Mouse (Mus musculus) left cerebral cortex, postnatal 36 days (tissue): Measurements from ENCODE around the gene Tigar. TPM values are rescaled to one million over a fixed set of nuclear protein-coding genes. Genes with fewer than 3 reads are reported as not detected.
A peak's percentile ranks its signal among the peaks of the same experiment; 100 is the strongest.

Source experiments
- DNase-seq, 2 experiments: peaks; one replicate each; pipeline ENCODE4 v3.0.0; 2021 to 2022; ENCODE audit warnings: low spot score in 2 of 2, mixed read lengths in 1 of 2
- intact Hi-C: fragments of 180-260 bp; cut with DNase I; formaldehyde crosslinking; loops from one replicate; pipeline ENCODE4 v1.15.1; 2025
- total RNA-seq, 2 experiments: library from RNA; stranded (reverse); gene quantifications; 2 replicates each; pipeline ENCODE4 v1.2.3; 2021

The Tigar gene
- total RNA-seq, 2 experiments from 2014 or later: 24.1 to 25.0 TPM

- DNase-seq: no peak
- intact Hi-C loops: no loop called here
These were observed 34.4 kb upstream of the Tigar start for GRCm38 (mm10) chr6:127143576-127144288.

DNA sequence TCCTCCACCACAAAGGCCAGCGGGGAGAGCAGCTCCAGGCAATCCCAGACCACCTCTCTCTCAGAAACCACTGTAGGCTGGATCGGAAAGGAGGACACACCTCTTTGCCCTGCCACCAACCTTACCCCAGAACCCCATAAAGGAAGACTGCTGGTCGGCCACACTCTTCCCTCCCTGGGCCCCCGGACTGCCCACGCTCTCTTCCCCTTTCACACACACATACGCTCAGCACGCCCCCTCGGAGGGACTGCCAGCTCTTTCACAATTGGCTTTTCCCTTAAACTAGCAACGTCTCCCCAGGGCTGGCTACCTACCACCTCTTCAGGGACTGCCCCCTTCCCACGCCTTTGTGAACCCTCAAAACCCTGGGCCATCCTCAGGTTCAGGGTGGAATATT lies 33.8 kb upstream of the Tigar start:
- intact Hi-C loops: no loop called here
- no peak for DNase-seq

DNA sequence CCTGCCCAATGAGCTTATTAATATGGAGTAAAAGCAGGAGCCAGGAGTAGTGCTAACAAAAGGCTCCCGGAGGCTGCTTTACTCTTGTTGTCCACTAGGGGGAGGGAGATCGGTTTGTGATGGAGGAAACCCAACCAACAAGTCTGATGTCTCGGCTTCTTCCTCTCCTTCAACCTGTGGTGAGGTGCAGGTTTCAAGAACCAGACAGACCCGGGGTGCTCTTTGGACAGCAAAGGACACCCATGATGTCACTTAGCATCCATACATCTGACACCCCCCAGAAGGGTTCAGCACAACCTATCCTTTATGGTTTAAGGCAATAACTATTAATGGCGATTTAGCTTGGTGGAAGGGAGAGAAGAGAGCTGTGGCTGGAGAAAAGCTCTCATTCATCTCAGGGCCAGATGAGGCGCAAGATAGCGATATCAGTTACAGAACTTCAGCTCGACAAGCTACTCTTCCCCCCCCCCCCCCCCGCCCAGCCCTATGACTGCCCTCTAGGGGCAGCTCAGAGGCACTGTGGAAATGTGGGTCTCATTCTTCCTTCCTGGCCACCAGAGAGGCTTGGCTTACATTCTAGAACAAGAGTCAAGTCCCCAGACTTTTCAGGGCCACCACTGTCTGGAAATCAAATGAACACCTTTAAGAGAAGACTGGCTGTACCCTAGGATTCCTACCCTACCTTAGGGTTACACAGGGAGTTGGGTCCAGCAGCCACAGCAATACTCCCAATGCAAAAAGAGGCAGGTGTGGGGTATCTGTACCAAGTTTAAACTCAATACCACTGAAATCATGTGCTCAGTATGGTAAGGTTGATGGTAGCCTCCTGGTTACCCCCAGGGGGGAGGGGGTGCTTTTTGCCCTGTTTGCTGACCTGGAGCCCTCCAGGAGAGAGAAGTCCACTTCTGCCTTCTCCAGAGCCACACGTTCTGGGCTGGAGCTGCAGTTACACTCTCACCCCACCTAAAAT lies 33.1 kb upstream of the Tigar start:
- intact Hi-C loops: no loop called here
- DNase-seq: no peak

DNA sequence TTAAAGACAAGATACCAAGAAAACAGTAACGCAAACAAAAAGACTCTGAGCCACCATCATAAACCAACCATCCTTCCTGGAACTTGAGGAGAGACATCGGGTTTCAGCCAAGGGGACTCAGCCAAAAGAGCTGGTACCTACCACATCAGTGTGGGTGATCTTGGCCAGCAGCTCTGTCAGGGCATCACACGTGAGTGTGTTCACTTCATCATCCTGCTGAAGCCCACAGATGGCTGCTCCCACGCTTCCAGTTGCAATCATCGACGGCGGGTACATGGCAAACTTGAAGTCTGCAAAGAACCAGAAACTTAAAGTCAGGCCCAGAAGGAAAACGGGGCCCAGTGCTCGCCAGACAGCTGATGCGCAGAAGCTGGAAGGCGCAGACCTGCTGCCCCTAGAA lies 29.6 kb upstream of the Tigar start:
- peak in 1 of 2 experiments; percentile 52 for DNase-seq
- intact Hi-C loops: no loop called here

GRCm38 (mm10) chr6:127133433-127134245 lies 24.3 kb upstream of the Tigar start:
- intact Hi-C loops: no loop called here
- DNase-seq: no peak

DNA sequence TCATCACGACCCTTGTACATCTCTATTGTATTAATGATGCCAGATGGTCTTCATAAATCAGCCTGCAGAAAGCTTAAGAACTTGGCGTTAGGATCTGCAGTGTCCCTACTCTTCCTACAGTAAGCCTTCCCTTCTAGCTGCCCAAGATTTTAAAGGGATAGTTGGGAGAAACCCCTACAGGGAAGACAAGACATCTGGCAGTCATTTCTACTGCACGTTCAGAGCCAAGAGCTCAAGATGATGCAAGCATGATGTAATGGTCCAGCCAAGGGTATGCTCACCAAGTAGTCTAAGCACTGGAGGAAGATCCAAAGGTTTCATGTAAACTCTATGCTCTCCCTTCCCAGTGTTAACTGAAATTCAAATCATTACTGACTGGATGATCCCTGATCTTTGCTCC lies 23.4 kb upstream of the Tigar start:
- no peak for DNase-seq
- intact Hi-C loops: no loop called here

DNA sequence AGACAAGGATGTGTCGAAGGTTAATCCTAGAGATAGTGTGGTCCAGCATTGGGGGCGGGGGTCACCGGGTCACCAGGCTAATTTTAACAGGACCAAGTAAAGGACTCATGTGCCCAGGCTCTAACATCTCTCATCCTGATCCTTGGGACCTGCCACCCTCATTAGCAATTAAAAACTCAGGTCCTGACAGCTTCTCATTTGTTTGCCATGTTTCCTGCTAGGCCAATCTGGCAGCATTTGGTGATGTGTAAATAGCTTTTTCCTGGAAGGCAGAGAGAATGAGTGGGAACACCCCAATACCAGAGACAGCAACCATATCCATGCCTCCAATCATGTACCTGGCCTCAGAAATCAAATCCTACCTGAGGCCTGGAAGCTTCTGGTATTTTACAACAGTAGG lies 22.6 kb upstream of the Tigar start:
- DNase-seq: no peak
- intact Hi-C loops: no loop called here

- DNase-seq: no peak
- intact Hi-C loops: no loop called here
These were observed 21.0 kb upstream of the Tigar start for GRCm38 (mm10) chr6:127130377-127130776.

DNA sequence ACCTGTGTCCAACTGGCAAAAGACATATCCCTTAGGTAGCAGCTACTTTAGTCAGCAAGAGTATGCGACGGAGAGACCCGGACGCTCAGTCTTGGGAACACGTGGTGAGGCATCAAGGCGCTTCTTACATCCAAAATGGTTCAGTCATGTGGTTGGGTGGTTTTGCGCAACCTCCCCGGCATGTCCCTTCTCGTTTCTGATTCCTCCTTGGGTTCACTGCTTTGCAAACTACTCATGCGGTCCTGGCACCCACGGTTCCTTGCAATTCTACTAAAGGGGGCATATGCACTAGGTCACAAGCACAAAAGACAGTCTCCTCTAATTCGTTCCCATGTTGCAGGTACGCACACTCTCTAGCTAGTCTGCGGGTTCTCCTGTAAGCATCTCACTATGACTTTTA lies 20.3 kb upstream of the Tigar start:
- DNase-seq: no peak
- intact Hi-C loops: no loop called here

DNA sequence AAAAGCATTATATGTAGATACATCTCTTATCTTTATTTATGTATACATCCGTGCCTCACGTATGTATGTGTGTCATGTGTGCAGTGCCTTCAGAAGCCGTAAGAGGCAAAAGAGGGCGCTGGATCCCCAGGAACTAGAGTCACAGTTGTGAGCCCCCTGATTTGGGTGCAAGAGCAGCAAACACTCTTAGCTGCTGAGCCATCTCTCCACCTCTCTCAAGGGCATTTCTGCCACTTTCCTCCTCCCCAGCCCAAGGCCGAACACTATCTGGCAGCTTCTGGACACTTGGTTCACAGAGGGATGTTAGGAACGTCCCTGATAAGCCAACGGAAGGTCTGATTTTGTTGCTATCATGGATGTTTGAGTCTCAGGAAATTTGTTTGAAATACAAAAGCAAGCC lies 14.1 kb upstream of the Tigar start:
- no peak for DNase-seq
- intact Hi-C loops: no loop called here

GRCm38 (mm10) chr6:127122996-127123395 lies 13.6 kb upstream of the Tigar start:
- intact Hi-C loops: no loop called here
- DNase-seq: no peak

GRCm38 (mm10) chr6:127122221-127122806 lies 13.0 kb upstream of the Tigar start:
- DNase-seq: no peak
- intact Hi-C loops: no loop called here

GRCm38 (mm10) chr6:127114753-127115456 lies 5.5 kb upstream of the Tigar start:
- no peak for DNase-seq

DNA sequence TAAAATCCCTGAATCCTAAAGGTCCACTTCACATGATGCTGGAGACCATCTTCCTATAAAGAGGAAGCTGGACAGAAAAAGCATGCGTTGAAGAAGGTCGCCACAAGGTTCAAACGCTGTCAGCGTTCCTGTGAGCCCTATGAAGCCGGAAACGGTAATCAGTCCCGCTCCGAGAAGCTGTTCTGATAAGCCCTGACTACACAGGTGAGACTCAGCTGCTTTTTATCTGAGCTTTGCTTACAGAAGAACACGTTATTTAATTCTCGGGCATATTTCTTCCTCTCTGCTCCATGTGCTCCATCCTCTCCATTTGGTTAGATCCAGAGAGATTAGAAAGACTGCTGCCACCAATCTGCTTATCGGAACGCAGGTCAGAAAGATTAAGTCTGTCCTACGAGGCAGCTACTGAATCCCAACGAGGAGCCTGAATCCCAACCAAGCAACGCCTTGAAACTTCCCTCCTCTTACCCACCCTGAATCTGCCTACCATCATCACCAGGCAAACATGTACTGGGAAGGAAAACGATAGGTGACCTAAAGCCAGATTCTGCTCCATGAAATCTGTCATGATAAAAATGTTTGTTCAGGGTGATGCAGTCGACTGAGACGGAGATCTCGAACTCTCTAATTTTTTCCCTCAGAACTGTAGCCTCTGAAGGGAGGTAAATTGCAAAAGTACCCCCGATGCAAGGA lies 843 bp downstream of the Tigar start:
- intact Hi-C loops: no loop called here
- no peak for DNase-seq

More at GRCm38 (mm10) chr6:127114753-127115456, 5.5 kb upstream of the Tigar start:
- intact Hi-C loops: no loop called here

GRCm38 (mm10) chr6:127107413-127107812 lies 1.9 kb downstream of the Tigar start:
- intact Hi-C loops: no loop called here
- no peak for DNase-seq

- intact Hi-C loops: no loop called here
- no peak for DNase-seq
These were observed 2.6 kb downstream of the Tigar start for GRCm38 (mm10) chr6:127106726-127107125.

GRCm38 (mm10) chr6:127106189-127106588 lies 3.2 kb downstream of the Tigar start:
- intact Hi-C loops: no loop called here
- DNase-seq: no peak

DNA sequence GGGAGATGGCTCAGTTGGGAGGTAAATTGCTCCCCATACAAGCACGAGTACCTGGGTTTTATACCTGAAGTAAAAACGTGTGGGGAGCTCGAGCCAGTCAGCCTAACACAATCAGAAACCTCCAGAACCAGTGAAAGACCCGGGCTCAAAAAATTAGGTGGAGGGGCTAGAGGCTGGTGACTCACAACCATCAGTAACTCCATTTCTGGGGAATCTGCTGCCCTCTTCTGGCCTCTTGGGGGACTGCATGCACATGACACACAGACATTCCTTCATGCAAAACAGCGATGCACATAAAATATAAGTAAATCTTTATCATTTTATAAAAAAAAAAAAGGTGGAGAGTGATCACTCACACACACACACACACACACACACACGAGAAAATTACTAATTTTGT lies 4.2 kb downstream of the Tigar start:
- intact Hi-C loops: no loop called here

More for the DNA sequence above, 4.2 kb downstream of the Tigar start:
- DNase-seq: no peak
